Mouse (Mus musculus) spleen, adult 2 months (tissue): ENCODE measurements around the gene Camk1d.

Experiments
- CTCF ChIP-seq: fragments of 200-500 bp; IDR thresholded peaks from 2 replicates; pipeline ENCODE4 v1.5.1; 2011; ENCODE audit warnings: mild to moderate bottlenecking, inconsistent platforms; ENCODE audit not compliant: insufficient read depth, insufficient read length, insufficient replicate concordance; ENCODE audit errors: extremely low read depth
- POLR2A ChIP-seq: fragments of 200-500 bp; IDR thresholded peaks from 2 replicates; pipeline ENCODE4 v1.6.1; 2011; ENCODE audit warnings: low read depth, low read length, inconsistent platforms

GRCm38 (mm10) chr2:5499620-5500019 is 214.7 kb downstream of the Camk1d start:
- TF ChIP-seq CTCF (no peak), POLR2A (no peak)
